Mouse (Mus musculus): ENCODE measurements around the gene Col4a1.

Col4a1 gene

GRCm38 (mm10) chr8:11266471-11266870 is 46.2 kb downstream of the Col4a1 start:
- DNase-seq (ENCODE audit: low read depth, low spot score) = no peak

- no peak for DNase-seq (ENCODE audit: low read depth, low spot score)
Measured at GRCm38 (mm10) chr8:11265971-11266370, 46.7 kb downstream of the Col4a1 start.

GRCm38 (mm10) chr8:11263848-11264247 is 48.8 kb downstream of the Col4a1 start:
- no peak for DNase-seq (ENCODE audit: low read depth, low spot score)

GRCm38 (mm10) chr8:11262031-11262735 is 50.4 kb downstream of the Col4a1 start:
- no peak for DNase-seq (ENCODE audit: low read depth, low spot score)

GRCm38 (mm10) chr8:11259832-11260615 is 52.6 kb downstream of the Col4a1 start:
- no peak for DNase-seq (ENCODE audit: low read depth, low spot score)

GRCm38 (mm10) chr8:11258517-11259136 is 54.0 kb downstream of the Col4a1 start:
- DNase-seq (ENCODE audit: low read depth, low spot score) = no peak

GRCm38 (mm10) chr8:11257079-11258017 is 55.3 kb downstream of the Col4a1 start:
- DNase-seq (ENCODE audit: low read depth, low spot score) = no peak

GRCm38 (mm10) chr8:11256405-11256804 is 56.2 kb downstream of the Col4a1 start:
- no peak for DNase-seq (ENCODE audit: low read depth, low spot score)

- DNase-seq (ENCODE audit: low read depth, low spot score) = no peak
Measured at GRCm38 (mm10) chr8:11255680-11256079, 56.9 kb downstream of the Col4a1 start.

GRCm38 (mm10) chr8:11254914-11255530 is 57.6 kb downstream of the Col4a1 start:
- DNase-seq (ENCODE audit: low read depth, low spot score) = no peak

- DNase-seq (ENCODE audit: low read depth, low spot score) = no peak
Measured at GRCm38 (mm10) chr8:11254510-11254909, 58.1 kb downstream of the Col4a1 start.

- peak; percentile 83 for DNase-seq (ENCODE audit: low read depth, low spot score)
Measured at GRCm38 (mm10) chr8:11253556-11253955, 59.1 kb downstream of the Col4a1 start.

- no peak for DNase-seq (ENCODE audit: low read depth, low spot score)
Measured at GRCm38 (mm10) chr8:11253041-11253440, 59.6 kb downstream of the Col4a1 start.

- DNase-seq (ENCODE audit: low read depth, low spot score) = no peak
Measured at GRCm38 (mm10) chr8:11252235-11252774, 60.3 kb downstream of the Col4a1 start.

GRCm38 (mm10) chr8:11250149-11250548 is 62.5 kb downstream of the Col4a1 start:
- no peak for DNase-seq (ENCODE audit: low read depth, low spot score)

- DNase-seq (ENCODE audit: low read depth, low spot score) = no peak
Measured at GRCm38 (mm10) chr8:11249541-11250058, 63.0 kb downstream of the Col4a1 start.

- DNase-seq (ENCODE audit: low read depth, low spot score) = no peak
Measured at GRCm38 (mm10) chr8:11248712-11249111, 63.9 kb downstream of the Col4a1 start.

GRCm38 (mm10) chr8:11241488-11241887 is 71.1 kb downstream of the Col4a1 start:
- no peak for DNase-seq (ENCODE audit: low read depth, low spot score)

- no peak for DNase-seq (ENCODE audit: low read depth, low spot score)
Measured at GRCm38 (mm10) chr8:11234879-11235210, 77.8 kb downstream of the Col4a1 start.

- DNase-seq (ENCODE audit: low read depth, low spot score) = no peak
Measured at GRCm38 (mm10) chr8:11234151-11234878, 78.3 kb downstream of the Col4a1 start.

All from mesoderm, embryonic 11.5 days (tissue).